Mouse (Mus musculus) midbrain, embryonic 12.5 days (tissue): ENCODE data around the gene Cbx7. TPM values are rescaled to one million over a fixed set of nuclear protein-coding genes. Genes with fewer than 3 reads are reported as not detected.

Experiments used
- ATAC-seq: fragments of 200-750 bp; cut with Nextera tagmentation; 2 replicates; pipeline ENCODE4 v1.8.0; 2017; ENCODE audit warnings: low read depth, moderate TSS enrichment, moderate library complexity; ENCODE audit not compliant: low FRiP score
- H3K27ac ChIP-seq: fragments of 300-500 bp; sonication (generic); replicated peaks from 2 replicates; pipeline ENCODE4 v1.5.1; 2016; ENCODE audit warnings: mild to moderate bottlenecking
- H3K27me3 ChIP-seq: fragments of 300-500 bp; sonication (generic); 2 replicates; pipeline ENCODE4 v1.6.1; 2016; ENCODE audit warnings: mild to moderate bottlenecking
- H3K36me3 ChIP-seq: fragments of 300-500 bp; sonication (generic); 2 replicates; pipeline ENCODE4 v1.6.1; 2016
- H3K4me1 ChIP-seq: fragments of 300-500 bp; sonication (generic); 2 replicates; pipeline ENCODE4 v1.6.1; 2016
- H3K4me2 ChIP-seq: fragments of 300-500 bp; sonication (generic); replicated peaks from 2 replicates; pipeline ENCODE4 v1.6.1; 2016; ENCODE audit warnings: mild to moderate bottlenecking, moderate library complexity
- H3K4me3 ChIP-seq: fragments of 300-500 bp; sonication (generic); 2 replicates; pipeline ENCODE4 v1.5.1; 2016; ENCODE audit warnings: mild to moderate bottlenecking
- H3K9ac ChIP-seq: fragments of 300-500 bp; sonication (generic); replicated peaks from 2 replicates; pipeline ENCODE4 v1.6.1; 2016; ENCODE audit warnings: mild to moderate bottlenecking, moderate library complexity
- H3K9me3 ChIP-seq: fragments of 300-500 bp; sonication (generic); 2 replicates; pipeline ENCODE4 v1.6.1; 2016; ENCODE audit warnings: mild to moderate bottlenecking
- WGBS: fragments of 180-500 bp; shearing (Covaris S2); methylation state at CpG from one replicate; pipeline ENCODE4 v1.1.7; 2016; 5-methylcytosine and 5-hydroxymethylcytosine counted together
- polyA plus RNA-seq: library from polyadenylated mRNA; unstranded; fragments of >200 nt; fragmentation: Nextera tagmentation; extraction: Ambion mirVana; gene quantifications from 2 replicates; pipeline ENCODE4 v1.2.1, GENCODE M21; 2016

The Cbx7 gene
- polyA plus RNA-seq, 1 experiment from 2014 or later, result 4.2 TPM

DNA sequence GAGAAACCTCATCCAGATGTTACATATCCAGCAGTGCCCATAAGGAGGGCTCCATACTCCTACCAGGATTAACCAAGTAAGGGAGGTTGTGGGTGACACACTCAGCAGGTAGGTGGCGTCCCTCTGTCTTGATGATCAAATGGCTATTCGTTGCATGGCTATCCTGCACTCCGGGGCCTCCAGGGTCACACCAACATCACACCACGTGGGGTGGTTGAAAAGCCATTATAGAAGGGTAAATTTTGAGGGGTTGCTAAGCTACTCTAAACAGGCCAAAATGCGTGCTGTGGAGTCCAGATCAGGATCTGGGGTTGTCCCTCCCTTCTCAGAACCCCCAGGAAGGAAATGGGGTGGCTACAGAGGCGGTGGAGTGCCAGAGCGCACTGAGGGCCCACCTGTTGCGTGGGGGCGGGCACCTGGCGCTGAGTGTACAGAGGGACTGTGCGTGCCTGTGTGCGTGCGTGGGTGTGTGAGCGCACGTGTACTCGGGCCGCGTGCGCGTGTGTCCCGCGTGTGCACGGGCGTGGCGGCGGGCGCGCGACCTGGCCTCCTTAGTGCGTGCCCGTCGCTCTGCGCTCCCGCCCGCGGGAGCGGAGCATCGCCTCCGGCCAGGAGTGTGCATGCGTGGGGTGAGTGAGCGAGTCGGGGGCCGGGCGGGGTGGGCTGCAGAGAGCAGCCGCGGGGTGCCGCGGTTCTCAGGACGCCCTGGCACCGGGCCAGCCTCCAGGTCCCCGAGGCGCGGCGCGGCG is 41.0 kb upstream of the Cbx7 start:
- Histone ChIP-seq H3K4me3 (peak overlapping the region; percentile 49), H3K36me3 (no peaks in the 10 kb centered on the region), H3K4me2 (peak overlapping the region; percentile 74), H3K9me3 (no peaks in the 10 kb centered on the region), H3K9ac (peak overlapping the region; percentile 50), H3K27me3 (peaks cover 76% of the 10 kb centered on the region), H3K4me1 (peaks cover 37% of the 10 kb centered on the region), H3K27ac (no peak overlapping the region)
- 0 out of 2 replicates have a peak, but pooled peaks have one; percentile 45 for ATAC-seq
- WGBS, result 1% methylated on average over 43 of the region's 56 CpGs

DNA sequence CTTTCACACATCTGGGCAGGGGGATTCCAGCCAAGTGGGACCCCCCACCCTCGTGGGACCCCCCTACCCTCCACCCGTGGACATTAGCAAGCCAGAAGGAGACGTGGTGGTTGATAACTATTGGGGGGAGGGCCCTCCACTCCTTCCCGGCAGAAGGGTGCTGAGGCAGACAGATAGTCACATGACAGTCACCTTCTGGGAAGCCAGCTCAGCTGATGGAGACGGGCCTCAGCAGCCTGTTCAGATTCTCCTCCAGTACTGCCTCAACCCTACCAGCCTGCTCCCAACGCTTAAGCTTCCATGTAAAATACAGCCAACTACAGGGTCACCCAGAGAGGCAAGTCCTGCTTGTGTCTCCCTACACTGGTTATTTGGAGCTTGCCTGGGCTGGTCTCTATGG is 40.3 kb upstream of the Cbx7 start:
- Histone ChIP-seq H3K4me2 (peak overlapping the region; percentile 74), H3K9me3 (no peaks in the 10 kb centered on the region), H3K36me3 (no peaks in the 10 kb centered on the region), H3K27ac (no peak overlapping the region), H3K4me1 (peaks cover 37% of the 10 kb centered on the region), H3K4me3 (no peak overlapping the region), H3K9ac (no peak overlapping the region), H3K27me3 (peaks cover 73% of the 10 kb centered on the region)
- 44% methylated on average over 6 of the region's 6 CpGs for WGBS
- ATAC-seq, result no peak

DNA sequence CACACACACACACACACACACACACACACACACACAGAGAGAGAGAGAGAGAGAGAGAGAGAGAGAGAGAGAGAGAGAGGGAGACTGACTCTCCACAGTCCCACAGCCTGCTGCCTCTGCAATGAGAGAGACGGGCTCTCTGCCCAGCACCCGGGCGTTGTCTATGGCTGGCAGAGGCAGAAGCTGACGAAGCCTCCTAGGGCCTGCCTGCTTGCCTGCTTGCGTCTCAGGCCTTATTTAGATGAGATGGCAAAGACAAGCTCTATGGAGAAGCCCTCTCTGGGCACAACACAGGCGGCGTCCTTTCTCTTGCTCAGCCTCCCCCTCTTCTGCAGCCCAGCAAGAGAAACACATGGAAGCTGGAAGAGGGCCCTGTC is 39.3 kb upstream of the Cbx7 start:
- Histone ChIP-seq H3K9me3 (no peaks in the 10 kb centered on the region), H3K36me3 (no peaks in the 10 kb centered on the region), H3K9ac (no peak overlapping the region), H3K4me3 (0 out of 2 replicates have a peak overlapping the region, but pooled peaks have one; percentile 1), H3K27me3 (peaks cover 71% of the 10 kb centered on the region), H3K27ac (no peak overlapping the region), H3K4me2 (no peak overlapping the region), H3K4me1 (peaks cover 45% of the 10 kb centered on the region)
- no peak for ATAC-seq
- WGBS, result 36% methylated on average over 7 of the region's 7 CpGs

DNA sequence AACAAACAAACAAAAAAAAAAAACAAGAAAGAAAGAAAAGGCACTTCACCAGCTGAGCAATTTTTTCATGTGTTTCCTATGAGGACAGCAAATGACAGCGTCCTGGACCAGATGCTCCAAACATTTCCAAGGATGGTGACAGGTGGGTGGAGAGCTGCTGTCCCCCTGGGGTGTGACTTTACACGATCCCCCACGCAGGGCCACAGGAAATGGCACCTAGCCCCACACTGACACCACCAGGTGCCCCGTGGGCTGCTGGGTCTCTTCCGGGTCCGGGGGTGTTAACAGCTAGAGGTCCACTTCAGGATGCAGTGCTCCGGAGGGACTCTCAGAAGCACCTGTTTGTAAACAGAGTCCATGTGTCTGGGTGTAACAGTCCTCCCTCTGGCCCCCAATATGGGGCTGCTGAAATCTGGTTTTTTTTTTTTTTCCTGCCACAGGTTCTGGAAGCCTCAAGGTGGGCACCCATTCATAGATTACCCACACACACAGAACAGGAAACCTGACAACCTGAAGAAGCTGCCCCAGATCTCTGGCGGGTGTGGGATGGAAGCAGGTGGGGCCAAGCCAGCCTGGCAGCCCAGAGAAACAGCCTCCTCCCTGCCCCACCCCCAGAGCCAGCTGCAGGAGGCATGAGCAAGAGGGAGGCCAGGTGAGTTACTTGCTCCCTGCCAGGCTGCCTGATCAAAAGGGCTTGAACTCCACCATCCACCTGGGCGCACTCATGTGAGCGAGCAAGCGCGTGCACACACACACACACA is 38.7 kb upstream of the Cbx7 start:
- WGBS, result 49% methylated on average over 8 of the region's 12 CpGs
- Histone ChIP-seq H3K9ac (no peak overlapping the region), H3K4me2 (no peak overlapping the region), H3K4me1 (peaks cover 46% of the 10 kb centered on the region), H3K4me3 (no peak overlapping the region), H3K27ac (no peak overlapping the region), H3K27me3 (peaks cover 69% of the 10 kb centered on the region), H3K36me3 (no peaks in the 10 kb centered on the region), H3K9me3 (no peaks in the 10 kb centered on the region)
- ATAC-seq, result no peak

DNA sequence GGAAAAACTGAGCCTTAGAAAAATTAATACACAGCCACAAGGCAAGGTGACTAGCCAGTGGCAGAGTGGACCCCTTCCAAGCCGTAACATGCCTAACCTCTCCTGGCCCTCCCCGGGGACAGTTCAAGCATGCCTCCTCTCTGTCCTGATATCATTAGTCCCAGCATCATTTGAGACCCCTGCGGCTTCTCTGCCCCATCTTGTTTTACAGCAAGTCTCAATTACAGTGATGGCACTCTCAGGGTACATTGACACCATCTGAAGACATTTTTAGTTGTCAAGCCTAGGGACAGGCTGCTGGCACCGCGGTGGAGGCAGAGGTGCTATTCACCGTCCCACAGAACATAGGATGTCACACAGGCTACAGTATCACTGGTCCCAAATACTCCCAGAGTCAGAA is 37.5 kb upstream of the Cbx7 start:
- ATAC-seq, result no peak
- Histone ChIP-seq H3K4me2 (no peak overlapping the region), H3K4me1 (peaks cover 45% of the 10 kb centered on the region), H3K4me3 (no peak overlapping the region), H3K27me3 (peaks cover 61% of the 10 kb centered on the region), H3K9me3 (no peaks in the 10 kb centered on the region), H3K27ac (no peak overlapping the region), H3K9ac (no peak overlapping the region), H3K36me3 (no peaks in the 10 kb centered on the region)
- 86% methylated on average over 6 of the region's 6 CpGs for WGBS

DNA sequence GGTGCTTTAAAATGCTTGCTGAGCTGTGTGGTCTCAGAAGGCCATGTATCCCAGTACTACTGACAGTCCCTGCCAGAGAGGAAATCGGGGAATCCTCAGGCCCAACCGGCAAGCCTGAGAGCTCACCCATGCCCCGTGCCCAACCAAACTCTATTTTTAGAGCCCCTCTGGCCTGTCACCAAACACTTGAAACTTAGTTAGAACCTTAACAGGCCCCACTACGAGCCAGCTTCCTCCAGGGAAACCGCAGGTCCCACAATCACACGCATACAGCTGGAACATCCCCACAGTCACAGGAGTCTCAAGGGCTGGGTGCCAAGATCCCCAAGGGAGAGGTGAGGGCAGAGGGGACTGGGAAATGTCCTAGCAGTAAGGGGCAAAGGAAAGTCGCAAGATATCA is 35.2 kb upstream of the Cbx7 start:
- 88% methylated on average over 7 of the region's 7 CpGs for WGBS
- Histone ChIP-seq H3K36me3 (no peaks in the 10 kb centered on the region), H3K4me3 (no peak overlapping the region), H3K9ac (no peak overlapping the region), H3K27me3 (peaks cover 38% of the 10 kb centered on the region), H3K4me2 (no peak overlapping the region), H3K9me3 (no peaks in the 10 kb centered on the region), H3K27ac (0 out of 2 replicates have a peak overlapping the region, but pooled peaks have one; percentile 15), H3K4me1 (peaks cover 24% of the 10 kb centered on the region)
- ATAC-seq, result no peak

DNA sequence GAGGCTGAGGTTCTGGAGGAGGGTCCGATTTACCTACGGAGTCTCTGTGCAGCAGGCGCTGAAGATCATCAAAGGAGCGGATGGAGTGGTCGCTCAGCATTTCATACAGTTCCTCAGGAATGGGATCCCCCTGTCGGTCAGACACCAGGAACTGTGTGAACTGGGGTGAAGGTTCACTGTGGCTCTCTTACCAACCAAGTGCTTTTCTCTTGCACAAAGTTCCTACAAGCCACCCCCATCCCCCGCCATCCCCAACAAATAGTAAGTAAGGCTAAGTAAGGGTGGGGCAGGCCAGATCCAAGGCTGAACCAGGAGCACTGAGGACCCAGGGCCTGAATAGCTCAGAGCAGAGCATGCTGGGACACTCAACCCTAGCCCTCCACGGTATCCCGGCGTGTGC is 34.5 kb upstream of the Cbx7 start:
- no peak overlapping the region for H3K4me3 ChIP-seq
- H3K9ac ChIP-seq, result no peak overlapping the region
- H3K9me3 ChIP-seq, result no peaks in the 10 kb centered on the region
- H3K4me1 ChIP-seq, result peaks cover 23% of the 10 kb centered on the region
- peaks cover 31% of the 10 kb centered on the region for H3K27me3 ChIP-seq
- ATAC-seq, result no peak
- H3K36me3 ChIP-seq, result no peaks in the 10 kb centered on the region
- H3K4me2 ChIP-seq, result no peak overlapping the region
- 81% methylated on average over 10 of the region's 10 CpGs for WGBS
- H3K27ac ChIP-seq, result no peak overlapping the region

DNA sequence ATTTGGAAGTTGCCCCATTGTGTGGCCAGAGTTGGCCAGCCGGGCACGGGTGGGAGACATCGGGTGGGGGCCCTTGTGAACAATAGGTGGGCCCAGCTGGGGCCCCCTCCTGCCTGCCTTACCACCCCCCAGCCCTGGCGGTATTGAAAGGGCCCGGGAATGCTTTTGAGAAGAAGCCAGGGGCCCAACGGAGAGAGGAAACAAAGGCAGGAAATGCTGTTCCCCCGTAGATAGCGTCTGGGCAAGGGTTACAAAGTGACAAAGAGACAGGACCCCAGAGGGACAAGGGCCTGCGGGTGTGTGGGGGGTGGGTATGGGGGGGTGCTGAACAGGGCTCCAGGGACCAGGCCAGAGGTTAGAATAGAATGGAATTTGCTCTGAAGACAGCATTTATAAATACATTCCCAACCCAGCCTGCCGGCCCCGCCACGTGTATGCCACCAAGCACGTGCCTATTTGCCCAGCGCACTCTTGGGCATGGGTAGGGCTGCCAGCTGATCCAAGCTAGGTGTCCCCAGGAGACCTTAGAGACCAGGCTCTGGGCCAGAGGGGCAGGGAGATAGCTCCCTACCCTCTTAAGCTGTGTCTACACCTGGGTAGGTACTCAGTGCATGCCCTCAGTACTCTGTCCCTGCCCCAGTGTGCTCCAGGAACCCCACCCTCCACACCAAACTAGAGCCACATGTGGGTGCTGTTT is 33.9 kb upstream of the Cbx7 start:
- no peak overlapping the region for H3K4me2 ChIP-seq
- ATAC-seq, result no peak; the same call in 1 of the 2 replicates
- peaks cover 25% of the 10 kb centered on the region for H3K27me3 ChIP-seq
- no peak overlapping the region for H3K9ac ChIP-seq
- 22% methylated on average over 14 of the region's 14 CpGs for WGBS
- no peak overlapping the region for H3K4me3 ChIP-seq
- peak overlapping the region; percentile 40; the same call in 1 of the 2 replicates for H3K27ac ChIP-seq
- no peaks in the 10 kb centered on the region for H3K9me3 ChIP-seq
- H3K4me1 ChIP-seq, result peaks cover 23% of the 10 kb centered on the region
- H3K36me3 ChIP-seq, result no peaks in the 10 kb centered on the region

DNA sequence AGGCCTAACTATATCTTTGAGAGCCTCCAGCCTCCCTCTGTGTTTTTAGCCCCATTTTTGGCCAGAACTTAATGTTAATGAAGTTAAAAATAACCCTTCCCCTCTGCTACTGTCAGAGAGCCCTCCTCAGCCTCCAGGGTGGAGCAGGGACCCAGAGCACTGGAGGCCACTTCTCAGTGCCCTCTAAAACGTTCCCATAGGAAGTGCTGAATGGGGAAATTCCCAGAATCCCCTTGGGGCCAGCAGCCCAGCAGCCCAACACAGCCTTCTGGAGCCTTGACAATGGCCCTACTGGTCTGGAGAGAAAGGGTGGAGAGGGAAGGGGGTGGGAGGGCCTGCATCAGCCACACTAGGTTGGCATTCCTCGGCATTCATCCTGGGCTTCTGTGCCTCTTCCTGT is 32.7 kb upstream of the Cbx7 start:
- Histone ChIP-seq H3K9ac (no peak overlapping the region), H3K36me3 (no peaks in the 10 kb centered on the region), H3K27me3 (peaks cover 20% of the 10 kb centered on the region), H3K9me3 (no peaks in the 10 kb centered on the region), H3K4me3 (no peak overlapping the region), H3K4me1 (peaks cover 23% of the 10 kb centered on the region), H3K27ac (no peak overlapping the region), H3K4me2 (no peak overlapping the region)
- WGBS, result 42% methylated on average over 2 of the region's 2 CpGs
- ATAC-seq, result no peak

DNA sequence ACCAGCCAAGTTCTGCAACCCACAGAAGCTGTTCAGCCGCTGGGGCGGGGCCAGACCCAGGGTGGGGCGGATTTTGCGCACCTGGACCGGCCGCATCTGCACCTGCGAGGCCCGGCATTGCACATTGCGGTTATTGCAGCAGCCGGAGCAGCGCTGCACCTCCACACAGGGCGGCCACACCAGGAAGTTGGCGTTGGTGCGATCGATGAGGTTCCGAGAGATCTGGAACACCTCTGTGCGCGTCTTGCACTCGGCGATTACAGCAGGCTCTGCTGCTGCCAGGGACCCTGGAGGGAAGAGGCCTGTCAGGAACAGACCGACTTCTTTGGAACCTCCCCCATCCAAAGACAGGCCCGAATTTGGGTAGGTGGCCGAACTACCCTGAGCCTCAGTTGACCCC is 30.7 kb upstream of the Cbx7 start:
- WGBS, result 91% methylated on average over 23 of the region's 23 CpGs
- H3K4me1 ChIP-seq, result peaks cover 23% of the 10 kb centered on the region
- H3K4me2 ChIP-seq, result no peak overlapping the region
- no peaks in the 10 kb centered on the region for H3K9me3 ChIP-seq
- no peak overlapping the region for H3K27ac ChIP-seq
- ATAC-seq, result no peak
- H3K4me3 ChIP-seq, result no peak overlapping the region
- peaks cover 19% of the 10 kb centered on the region for H3K27me3 ChIP-seq
- no peak overlapping the region for H3K9ac ChIP-seq
- no peaks in the 10 kb centered on the region for H3K36me3 ChIP-seq

DNA sequence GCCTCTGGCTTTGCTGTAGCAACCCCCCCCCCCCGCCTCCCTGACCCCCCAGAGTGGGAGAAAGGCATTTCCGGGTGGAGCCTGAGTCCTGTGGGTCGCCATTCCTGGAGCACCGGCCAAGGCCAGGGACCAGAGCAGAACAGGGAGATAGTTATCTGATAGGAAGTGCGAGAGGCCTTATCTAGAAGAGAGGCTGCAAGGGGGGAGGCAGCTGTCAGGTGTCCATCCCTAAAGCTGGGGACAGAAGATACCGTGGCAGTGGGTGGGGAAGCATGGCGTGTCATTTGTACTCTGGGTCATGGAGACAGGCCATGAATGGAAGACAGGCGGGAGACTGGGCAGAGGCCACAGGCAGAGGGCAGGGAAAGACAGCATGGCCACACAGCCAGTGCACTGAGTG is 29.8 kb upstream of the Cbx7 start:
- ATAC-seq, result no peak
- no peak overlapping the region for H3K27ac ChIP-seq

DNA sequence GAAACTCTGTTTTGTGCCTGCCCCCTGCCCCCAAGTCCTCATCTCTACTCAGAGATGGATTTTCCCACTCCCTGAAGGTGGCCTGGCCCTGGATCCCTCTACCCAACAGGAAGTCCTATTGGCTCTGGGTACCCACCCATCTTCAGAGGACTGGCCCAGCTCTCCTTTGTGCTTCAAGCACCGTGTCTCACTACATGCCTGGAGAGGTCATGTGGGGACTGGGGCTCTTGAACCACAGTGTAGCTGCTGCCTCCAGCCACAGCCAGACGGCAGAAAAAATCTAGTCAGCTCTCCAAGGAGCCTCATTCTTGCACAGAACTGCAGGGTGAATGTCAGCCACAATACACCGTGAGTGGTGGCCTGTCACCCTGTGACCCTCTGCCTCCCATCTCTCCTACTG is 27.1 kb upstream of the Cbx7 start:
- no peaks in the 10 kb centered on the region for H3K27me3 ChIP-seq
- no peaks in the 10 kb centered on the region for H3K9me3 ChIP-seq
- ATAC-seq, result no peak
- H3K27ac ChIP-seq, result no peak overlapping the region
- no peak overlapping the region for H3K4me3 ChIP-seq
- no peaks in the 10 kb centered on the region for H3K36me3 ChIP-seq
- no peak overlapping the region for H3K9ac ChIP-seq
- 74% methylated on average over 3 of the region's 3 CpGs for WGBS
- no peaks in the 10 kb centered on the region for H3K4me1 ChIP-seq
- H3K4me2 ChIP-seq, result no peak overlapping the region

More for the DNA sequence above, 29.8 kb upstream of the Cbx7 start:
- H3K27me3 ChIP-seq, result peaks cover 12% of the 10 kb centered on the region; the same call in 1 of the 2 replicates
- H3K4me1 ChIP-seq, result peaks cover 21% of the 10 kb centered on the region
- no peak overlapping the region for H3K4me2 ChIP-seq
- no peak overlapping the region for H3K4me3 ChIP-seq
- H3K36me3 ChIP-seq, result no peaks in the 10 kb centered on the region
- no peak overlapping the region for H3K9ac ChIP-seq
- WGBS, result 66% methylated on average over 8 of the region's 8 CpGs
- no peaks in the 10 kb centered on the region for H3K9me3 ChIP-seq
